Mouse (Mus musculus) CD4-positive helper T cell, adult 2 months (primary cell): ENCODE measurements around the gene Espn.
A peak's percentile ranks its signal among the peaks of the same experiment; 100 is the strongest.

ENCODE experiments used
- DNase-seq: peaks from one replicate; pipeline ENCODE4 v3.0.0-alpha.2; 2012; ENCODE audit warnings: low read depth, missing footprints, low spot score

Espn gene

GRCm38 (mm10) chr4:152126026-152126920 lies 25.9 kb downstream of the Espn start:
- DNase-seq, result no peak

- peak; percentile 62 for DNase-seq
Observed at GRCm38 (mm10) chr4:152125161-152126025, 26.8 kb downstream of the Espn start.

- DNase-seq, result peak; percentile 60
Observed at GRCm38 (mm10) chr4:152124361-152124961, 27.7 kb downstream of the Espn start.

- no peak for DNase-seq
Observed at GRCm38 (mm10) chr4:152121183-152121505, 31.0 kb downstream of the Espn start.

GRCm38 (mm10) chr4:152120311-152121182 lies 31.6 kb downstream of the Espn start:
- DNase-seq, result peak; percentile 92

GRCm38 (mm10) chr4:152119396-152120292 lies 32.5 kb downstream of the Espn start:
- DNase-seq, result peak; percentile 62

- DNase-seq, result no peak
Observed at GRCm38 (mm10) chr4:152117538-152117937, 34.6 kb downstream of the Espn start.

GRCm38 (mm10) chr4:152115921-152116612 lies 36.1 kb downstream of the Espn start, which contains the start of gene Tnfrsf25:
Gene Tnfrsf25 (plus strand): TSS chr4:152115934.
- DNase-seq, result peak; percentile 68

- DNase-seq, result no peak
Observed at GRCm38 (mm10) chr4:152114080-152114479, 38.1 kb downstream of the Espn start.

- DNase-seq, result no peak
Observed at GRCm38 (mm10) chr4:152112329-152112728, 39.8 kb downstream of the Espn start.

- no peak for DNase-seq
Observed at GRCm38 (mm10) chr4:152110689-152111088, 41.5 kb downstream of the Espn start.

GRCm38 (mm10) chr4:152109509-152109908 lies 42.7 kb downstream of the Espn start:
- DNase-seq, result no peak

- no peak for DNase-seq
Observed at GRCm38 (mm10) chr4:152108673-152109072, 43.5 kb downstream of the Espn start.

- peak; percentile 47 for DNase-seq
Observed at GRCm38 (mm10) chr4:152107971-152108509, 44.1 kb downstream of the Espn start.

- DNase-seq, result peak; percentile 52
Observed at GRCm38 (mm10) chr4:152107493-152107892, 44.7 kb downstream of the Espn start.

- DNase-seq, result no peak
Observed at GRCm38 (mm10) chr4:152106746-152107145, 45.4 kb downstream of the Espn start.

- DNase-seq, result peak; percentile 75
Observed at GRCm38 (mm10) chr4:152103025-152103424, 49.1 kb downstream of the Espn start.

- no peak for DNase-seq
Observed at GRCm38 (mm10) chr4:152101921-152102320, 50.2 kb downstream of the Espn start.

- no peak for DNase-seq
Observed at GRCm38 (mm10) chr4:152101081-152101653, 51.0 kb downstream of the Espn start.
